Mouse (Mus musculus) MN1 (cell line): ENCODE data around the gene Mfsd10.

Experiments
- DNase-seq: peaks from one replicate; pipeline ENCODE4 v3.0.0-alpha.2; 2016; ENCODE audit warnings: low spot score

Gene Mfsd10

DNA sequence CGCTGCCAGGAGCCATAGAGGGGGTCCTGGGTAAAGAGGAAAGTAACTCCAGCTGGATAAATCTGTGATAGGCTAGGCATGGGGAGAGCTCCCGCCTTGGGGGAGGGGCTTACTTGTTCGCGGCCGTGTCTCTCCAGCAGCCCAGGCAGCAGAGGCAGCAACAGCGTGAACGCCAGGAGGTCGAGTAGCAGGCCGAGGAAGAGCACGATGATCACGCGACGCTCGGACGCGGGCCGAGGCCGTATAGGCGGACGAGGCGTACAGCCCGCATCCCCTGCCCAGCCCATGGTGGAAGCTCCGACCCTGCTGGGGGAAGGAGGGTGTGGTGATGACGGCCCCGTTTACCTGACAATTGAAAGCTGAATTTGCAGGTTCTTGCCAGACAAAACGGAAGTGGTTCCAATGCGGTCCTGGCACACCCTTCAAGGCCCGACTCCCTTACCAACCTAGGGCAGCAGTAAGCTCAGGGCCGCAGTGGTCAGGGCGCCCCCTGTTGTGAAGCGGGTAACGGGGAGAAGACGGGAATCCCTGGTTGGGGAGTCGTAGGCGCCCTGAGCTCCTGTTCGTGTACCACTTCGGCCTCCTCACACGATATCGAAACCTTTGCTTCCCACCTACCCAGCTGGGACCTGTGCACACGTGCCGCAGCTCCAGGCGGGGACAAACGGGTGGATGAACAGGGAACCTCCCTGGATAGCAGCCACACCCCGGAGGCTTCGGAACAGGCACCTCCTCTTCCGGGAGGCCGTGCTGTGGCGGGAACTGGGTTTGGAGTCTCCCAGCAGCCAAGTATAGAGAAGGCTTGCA, at the start of gene Mfsd10:
Gene Mfsd10, minus strand, starts transcription at position 732 of the 807 bp plus-strand sequence.
- DNase-seq = peak; percentile 75

DNA sequence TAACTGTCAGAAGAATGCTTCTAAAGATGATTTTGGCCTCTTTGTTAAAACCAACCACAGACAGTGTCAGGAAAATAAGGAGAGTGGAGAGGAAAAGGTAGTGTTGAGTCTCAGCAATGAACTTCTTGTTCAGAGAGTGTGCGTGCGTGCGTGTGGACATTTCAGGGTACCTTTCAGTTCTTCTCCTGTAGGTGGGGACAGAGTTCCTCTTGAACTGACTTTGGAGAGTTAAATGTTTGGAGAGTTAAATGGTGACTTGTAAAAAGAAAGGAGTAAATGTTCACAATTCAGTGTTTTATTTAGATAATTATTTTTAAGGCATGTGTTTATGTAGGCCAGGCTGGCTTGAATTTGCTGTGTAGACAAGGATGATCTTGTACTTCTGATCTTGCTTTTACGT, 33.3 kb upstream of the Mfsd10 start:
- DNase-seq = no peak

DNA sequence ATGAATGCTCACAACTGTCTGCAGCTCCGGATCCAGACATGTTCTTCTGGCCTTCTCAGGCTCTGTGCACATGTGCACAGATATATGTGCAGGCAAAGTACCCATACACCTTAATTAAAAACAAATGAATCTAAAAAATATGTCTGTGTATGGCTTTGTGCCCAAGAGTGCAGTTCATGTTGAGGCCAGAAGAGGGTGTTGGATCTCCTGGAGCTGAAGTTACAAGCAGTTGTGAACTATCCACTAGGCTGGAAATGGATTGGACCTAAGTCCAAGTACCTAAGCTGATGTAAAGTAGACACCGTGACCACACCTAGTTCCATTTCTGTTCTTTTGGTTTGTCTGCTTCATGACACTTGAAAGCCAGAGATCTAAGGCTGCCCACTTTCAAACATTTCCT, 32.5 kb upstream of the Mfsd10 start:
- DNase-seq = no peak

DNA sequence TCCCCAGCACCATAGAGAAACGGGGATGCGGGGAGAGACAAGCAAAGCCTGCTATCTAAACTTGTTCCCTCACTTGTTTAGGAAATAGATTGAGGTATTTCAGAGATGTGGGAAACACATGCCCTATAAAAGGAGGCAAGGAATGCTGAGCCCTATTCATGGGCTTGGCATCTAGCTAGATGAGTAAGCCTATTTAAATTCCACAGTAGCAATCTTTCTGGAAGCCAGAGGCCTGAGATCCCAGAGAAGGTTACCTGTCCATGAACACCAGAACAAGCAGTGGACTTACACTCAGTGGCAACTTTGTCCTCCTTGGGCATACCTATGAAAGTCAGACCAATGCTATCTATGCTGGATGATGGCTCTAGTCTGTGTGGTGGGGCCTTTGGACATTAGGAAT, 26.2 kb upstream of the Mfsd10 start:
- no peak for DNase-seq

DNA sequence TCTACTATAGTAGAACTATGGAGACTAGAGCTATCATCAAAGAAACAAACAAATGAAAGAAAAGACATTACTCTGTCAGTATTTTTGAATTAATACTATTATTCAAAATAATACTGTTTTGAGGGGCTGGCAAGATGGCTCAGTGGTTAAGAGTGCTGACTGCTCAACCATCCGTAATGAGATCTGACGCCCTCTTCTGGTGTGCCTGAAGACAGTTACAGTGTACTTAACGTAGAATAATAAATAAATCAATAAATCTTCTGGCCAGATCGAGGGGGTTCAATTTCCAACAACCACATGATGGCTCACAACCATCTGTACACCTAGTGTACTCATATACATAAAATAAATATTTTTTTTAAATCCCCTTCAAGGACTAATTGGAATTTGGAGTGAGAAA, 24.9 kb upstream of the Mfsd10 start:
- DNase-seq = no peak

DNA sequence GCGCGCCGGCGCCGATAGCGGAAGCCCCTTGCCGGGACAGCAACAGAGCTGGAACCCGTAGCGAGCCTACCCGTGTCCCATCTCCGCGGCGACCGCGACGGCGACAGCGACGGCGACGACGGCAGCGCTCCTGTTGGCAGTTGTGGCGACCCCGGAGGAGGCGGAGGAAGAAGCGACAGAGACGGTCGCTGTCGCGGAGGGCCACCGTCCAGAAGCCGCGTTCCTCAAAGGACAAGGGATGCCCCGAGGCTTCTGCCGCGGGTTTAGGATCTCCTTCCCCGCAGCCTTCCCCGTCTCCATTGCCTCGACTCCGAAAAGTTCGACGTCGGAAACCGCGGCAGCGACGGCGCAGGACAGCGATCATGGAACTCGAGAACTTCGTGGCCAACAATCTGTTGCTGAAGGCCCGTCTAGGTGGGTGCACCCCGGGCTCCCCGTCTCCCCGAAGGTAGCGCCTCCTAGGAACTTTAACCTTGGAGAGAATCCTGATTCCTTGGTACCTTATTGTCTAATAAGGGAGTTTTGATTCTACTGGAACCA, 23.6 kb upstream of the Mfsd10 start:
- peak; percentile 56 for DNase-seq

DNA sequence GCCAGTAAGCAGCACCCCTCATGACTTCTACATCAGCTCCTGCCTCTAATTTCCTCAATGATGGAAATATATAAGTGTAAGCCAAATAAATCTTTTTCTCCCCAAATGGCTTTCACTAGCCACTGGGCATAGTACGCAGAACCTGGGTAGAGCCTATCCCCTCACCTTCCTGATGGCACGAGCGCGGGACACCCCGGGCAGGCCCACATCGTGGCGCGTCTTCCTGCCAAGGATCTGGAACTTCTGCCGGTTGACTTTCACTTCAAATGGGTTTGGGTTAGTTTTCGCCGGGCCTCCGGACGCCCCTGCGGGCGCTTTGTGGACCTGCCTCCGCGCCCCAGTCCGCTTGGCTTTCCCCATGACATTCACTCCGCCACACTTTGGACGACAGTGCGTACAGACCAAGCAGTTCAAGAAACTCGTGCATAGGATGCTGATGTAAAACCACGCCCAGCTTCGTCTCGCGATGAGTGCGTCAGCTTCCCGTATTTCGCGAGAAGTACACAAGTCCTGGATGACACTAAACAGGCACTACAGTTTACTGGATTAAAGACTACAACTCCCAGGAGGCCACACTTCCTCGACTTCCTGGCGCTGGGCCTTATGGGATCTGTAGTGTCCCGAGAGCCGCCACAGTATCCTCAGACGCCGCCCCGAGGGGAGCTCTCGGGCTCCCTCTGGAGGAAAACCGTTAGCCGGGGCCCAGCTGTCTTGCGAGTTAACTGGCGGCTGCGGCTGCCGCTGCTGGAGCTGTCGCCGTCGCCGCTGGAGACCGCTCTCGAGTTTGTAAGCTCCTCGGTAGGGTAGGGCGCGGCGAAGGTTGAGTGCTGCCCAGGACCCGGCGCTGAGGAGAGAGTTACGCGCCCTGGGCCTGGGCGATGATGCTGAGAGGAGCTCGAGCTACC, 22.9 kb upstream of the Mfsd10 start, which contains the start of the genes Nop14 and Grk4:
Gene Nop14, minus strand, starts transcription at position 463 of the 905 bp plus-strand sequence.
Gene Grk4, plus strand, starts transcription at position 694 of the 905 bp plus-strand sequence.
- peak; percentile 100 for DNase-seq

DNA sequence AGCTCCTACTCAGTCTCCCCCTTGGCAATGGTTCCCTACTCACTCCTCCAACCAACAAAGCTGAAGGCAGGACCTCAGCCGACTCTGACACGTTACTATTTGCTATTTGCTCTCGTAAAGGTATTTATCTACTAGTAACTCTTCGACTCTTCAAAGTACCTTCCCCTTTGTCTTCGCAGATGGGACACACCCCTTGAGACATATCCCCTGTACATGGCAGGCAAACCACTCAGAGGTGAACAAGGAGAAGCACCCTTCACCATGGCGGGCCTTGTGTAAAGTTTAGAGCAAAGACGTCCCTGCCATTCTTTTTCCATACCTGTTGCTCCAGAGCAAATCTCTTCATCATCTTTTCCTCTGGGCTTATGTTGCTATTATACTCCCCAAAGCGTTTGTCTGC, 20.5 kb upstream of the Mfsd10 start:
- no peak for DNase-seq

DNA sequence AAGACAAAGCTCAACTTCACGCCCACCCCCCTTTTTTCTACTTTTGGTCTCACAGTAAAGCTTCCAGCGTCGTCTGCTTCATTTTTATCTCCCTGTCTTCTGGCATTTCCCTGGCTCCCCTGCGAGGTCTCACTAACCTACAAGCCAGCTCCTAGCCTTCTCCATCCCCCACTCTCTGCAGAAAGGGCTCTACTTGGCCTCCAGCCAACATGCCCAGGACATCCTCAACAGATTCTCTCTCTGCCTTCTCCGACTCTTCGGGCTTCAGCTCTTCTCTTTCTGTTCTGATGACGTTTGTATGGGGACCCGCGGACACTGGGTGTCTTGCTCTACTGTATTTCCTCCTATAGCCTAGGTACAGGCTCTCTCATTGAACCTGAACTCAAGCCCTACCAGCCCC, 17.9 kb upstream of the Mfsd10 start:
- DNase-seq = peak; percentile 75

DNA sequence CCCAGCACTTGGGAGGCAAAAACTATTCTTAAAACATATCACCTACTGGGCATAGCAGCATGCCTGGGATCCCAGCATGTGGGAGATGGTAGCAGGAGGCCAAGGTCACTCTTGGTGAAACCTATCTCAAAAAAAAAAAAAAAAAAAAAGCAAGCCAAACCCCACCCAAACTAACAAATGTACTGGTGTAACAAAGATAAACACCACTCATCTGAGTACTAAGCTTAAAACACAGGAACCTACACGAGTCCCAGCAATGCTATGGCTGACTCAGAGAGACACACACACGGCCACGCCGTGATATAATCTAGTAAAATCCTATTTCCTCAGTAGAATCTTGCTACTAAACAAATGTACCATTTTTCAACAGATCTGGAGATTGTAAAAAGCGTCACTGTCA, 15.9 kb upstream of the Mfsd10 start:
- no peak for DNase-seq

DNA sequence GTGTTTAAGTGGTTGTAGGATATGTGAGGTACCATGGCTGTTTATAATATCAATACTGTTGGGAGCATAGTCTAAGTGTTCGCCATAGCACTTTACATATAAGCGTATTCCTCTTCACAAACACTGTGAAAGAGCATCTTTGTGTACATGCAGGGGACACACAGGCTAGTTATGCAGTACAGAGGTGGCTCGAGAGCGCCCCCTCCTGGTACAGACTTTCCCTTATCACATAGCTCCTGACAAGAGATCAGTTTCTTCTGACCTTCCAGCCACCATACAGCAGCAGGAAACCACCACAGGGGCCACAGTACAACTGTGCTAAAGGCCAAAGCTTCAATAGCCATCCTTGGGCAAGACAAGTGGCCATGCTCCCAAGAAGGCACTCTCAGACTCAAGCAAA, 10.6 kb upstream of the Mfsd10 start:
- peak; percentile 63 for DNase-seq

DNA sequence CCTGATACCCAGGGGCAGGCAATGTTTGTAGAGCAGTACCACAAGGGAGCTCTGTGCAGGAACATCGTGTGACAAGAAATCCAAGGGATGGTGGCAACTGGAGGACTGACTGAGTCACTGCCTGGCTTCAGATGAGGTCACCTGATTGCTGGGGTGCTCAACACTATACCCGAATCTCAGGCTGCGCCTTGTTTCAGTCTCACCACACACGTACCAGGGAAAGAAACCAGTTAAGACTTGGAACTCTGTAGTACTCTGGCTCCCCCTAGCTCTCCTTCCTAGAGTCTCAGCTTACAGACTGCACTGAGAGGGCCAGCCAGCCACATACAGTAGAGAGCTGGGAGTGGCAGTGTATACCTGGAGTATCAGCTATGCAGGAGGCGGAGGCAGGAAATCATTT, 5.9 kb upstream of the Mfsd10 start:
- peak; percentile 65 for DNase-seq

DNA sequence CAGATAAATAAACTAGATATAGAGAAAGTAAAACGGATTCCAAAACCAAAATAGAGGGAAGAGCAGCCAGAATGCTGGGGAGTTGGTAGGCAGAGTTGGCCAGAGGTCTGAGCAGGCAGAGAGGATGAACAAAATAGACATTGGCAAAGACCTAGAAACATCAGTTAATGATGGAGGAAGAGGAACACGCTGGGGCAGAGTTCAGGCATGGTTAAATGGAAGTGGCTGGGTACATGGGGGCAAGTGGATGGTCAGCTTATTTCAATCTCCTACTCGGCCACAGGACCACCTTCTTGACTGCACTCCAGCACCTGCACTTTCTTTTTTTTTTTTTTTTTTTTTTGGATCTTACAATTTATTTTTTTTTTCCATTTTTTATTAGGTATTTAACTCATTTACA, 5.0 kb upstream of the Mfsd10 start:
- DNase-seq = no peak

DNA sequence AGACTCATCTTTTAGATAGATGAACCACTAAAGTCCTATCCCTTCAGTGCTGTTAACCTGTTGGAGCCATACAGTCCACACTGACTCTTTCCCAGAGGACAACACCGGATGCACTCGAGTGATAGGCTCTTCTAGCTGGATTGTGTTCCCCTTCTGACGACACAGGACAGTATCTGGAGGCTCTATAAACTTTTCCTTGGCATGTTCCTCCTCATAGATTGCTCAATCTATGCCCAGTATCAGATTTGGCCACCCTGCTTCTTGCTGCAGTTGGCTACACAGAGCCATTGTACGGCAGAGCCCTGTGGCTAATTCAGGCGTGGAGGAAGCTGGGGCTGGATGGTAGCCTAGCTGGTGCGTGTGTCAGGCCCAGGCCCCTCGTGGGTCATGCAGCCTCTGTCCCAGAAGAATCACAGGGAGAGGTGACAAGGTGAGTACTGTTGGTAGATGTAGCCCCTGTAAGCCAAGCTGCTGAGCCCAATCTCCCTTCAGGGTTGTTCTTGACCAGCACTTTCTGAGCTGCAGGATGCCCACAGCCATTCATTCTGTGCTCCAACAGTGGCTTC, 662 bp upstream of the Mfsd10 start:
- DNase-seq = no peak

DNA sequence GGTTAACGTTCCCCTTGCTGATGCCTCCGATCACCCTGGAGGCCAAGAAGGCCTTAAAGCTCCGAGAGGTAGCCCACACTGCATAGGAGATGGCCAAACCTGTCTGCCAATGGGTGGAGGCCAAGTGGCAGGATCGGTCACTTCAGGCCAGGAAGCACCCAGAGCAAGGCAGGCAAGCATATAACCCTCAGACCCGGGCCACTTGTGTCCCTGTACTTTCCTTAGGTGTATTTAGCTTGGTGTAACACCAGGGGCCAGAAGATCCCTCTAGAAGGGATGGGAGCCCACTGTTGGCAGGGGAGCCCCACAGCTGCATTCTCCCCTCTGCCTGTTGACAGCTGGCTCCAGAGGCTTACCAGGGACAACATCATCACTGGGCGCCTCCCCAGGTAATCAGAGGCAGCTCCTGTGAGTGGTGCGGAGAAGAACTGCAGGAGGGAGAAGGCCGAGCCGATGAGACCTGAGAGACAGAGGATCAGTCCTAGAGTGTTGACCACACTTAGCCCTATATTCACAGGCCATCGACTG, 1.3 kb downstream of the Mfsd10 start:
- DNase-seq = no peak

DNA sequence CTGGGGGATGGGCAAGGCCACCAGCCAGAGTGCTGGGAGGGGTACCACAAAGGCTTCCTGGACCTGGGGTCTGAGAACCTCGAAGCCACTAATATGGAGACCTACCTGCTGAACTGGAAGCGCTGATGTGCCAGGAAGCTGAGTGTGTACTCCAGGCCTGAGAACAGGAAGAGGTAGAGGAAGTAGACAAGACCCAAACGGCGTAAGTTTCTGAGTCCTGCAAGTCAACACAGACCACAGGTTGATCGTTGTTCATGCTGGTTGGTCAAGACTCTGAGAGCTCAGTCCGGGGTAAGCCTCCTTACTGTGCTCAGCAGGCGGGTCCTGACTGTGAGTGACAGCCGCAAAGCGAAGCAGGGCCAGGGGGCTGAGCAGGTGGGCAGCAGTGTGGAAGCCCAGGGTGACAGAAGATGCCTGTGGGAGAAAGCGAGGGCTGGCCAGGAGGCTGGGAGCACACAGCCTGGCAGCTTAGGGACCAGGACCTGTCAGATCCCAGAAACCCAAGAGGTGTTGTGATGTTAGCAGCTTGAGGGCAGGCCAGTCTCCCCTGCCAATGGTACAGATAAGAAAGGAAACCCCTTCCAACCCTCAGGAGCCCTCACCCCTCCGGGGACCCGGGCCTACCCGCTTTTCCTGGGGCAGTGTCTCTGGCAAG, 2.1 kb downstream of the Mfsd10 start:
- DNase-seq = no peak

DNA sequence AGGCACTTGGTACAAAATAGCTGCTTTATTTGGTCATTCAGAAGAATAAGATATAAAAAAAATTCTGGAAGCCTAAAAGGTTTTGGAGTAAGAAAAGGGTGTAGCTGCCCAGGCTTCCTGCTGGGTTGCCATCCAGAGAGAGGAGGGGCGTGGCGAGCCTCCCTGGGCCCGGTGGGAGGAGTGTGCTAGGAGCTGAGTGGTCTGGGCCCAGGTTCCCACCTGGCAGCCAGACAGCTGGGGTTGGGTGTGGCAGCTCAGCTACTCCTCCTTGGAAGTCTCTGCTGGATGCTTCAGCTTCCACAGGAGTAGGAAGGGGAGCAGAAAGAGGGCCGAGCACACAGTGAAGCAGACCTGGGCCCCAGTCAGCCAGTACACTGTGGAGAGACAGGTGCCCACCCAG, 3.4 kb downstream of the Mfsd10 start:
- peak; percentile 29 for DNase-seq

DNA sequence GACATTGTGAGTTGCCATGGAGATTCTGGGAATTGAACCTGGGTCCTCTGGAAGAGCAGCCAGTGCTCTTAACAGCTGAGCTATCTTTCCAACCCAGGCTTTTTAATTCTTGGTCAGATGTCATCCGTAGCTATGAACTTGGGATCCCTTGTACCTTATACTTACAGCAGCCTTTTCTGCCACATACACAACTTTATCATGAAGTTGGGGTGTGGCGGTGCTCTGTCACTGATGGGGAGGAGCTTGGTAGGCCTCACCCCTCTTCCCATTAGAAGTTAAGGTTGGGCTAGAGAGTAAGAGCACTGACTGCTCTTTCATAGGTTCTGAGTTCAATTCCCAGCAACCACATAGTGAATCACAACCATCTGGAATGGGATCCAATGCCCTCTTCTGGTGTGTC, 4.0 kb downstream of the Mfsd10 start:
- DNase-seq = no peak

DNA sequence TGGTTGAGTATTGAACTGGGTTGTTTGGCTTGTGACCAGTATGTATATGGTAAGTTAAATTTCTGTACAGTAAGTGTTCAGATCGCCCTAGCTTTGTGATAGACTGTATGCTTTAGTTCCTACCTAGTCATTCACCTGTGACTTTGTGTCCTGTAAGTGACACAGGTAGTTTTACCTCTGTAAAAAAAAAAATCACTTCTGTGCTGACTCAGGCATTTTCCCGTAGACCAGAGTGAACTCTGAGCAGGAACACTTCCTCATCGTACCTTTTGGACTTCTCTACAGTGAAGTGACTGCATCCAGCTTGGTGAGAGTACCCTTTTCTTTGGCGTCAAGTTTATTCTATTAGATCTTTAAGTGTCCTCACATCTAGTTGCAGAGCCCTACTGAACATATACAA, 27.0 kb downstream of the Mfsd10 start:
- DNase-seq = no peak

DNA sequence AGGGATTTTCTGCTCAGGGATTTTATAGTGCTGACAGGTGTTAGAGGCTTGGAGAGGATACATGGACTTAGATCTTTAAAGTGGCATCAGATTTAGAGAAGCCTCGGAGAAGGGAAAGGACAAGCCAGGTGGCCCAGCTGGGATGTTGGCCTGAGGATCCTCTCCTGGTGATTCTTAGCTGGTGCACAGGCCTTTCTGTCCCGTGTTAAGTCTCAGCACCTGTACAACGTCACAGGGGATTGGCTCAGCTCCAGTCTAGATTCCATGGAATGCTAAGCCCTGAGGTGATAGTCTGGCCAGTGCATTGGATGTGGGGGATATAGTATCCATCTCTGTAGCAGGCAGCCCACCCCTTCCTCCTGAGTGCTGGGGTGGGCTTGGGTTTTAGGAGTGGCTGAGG, 28.8 kb downstream of the Mfsd10 start:
- no peak for DNase-seq

DNA sequence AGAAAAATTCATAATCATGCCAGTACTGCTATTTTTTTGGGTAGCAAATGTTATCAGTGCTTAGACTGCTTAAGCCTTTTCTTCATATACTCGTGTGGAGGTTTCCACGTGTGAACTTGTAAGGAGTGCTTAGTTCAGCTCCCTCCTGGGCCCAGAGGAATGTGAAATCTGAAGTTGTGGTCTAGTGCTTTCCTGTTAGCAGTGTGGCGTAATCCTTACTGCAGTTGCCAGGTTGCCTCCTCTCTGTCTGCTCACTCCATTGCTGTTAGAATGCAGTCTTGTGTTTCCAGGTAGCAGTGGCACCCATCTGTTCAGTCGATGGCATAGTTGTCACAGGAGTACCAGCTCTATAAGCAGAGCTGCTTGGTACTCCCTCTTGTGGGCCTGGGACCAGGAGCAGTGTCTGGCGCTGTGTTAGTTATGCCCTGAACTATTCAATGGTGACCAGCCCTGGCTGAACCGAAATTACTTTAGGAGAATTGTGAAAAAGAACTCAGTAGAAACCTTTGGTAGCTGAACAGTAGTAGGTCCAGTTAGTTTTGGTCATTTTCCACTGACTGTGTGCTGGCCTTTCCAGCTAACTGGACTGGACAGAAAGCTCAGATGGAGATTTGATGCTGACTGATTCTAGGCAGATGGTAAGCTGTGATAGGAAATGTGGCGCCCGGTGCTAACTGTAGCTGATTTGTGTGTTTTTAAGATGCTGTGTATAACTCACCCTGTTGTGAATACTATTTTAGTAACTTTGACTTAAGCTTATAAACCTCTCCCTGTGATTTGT, 29.7 kb downstream of the Mfsd10 start:
- no peak for DNase-seq
